Mouse (Mus musculus) liver, postnatal 0 days (tissue): ENCODE data around the gene Ifitm7.

Source experiments
- CTCF ChIP-seq: sonication (generic); IDR thresholded peaks from 2 replicates; pipeline ENCODE4 v1.5.1; 2016; ENCODE audit warnings: antibody characterized with exemption, low read depth
- EP300 ChIP-seq: IDR thresholded peaks from 2 replicates; pipeline ENCODE4 v1.6.1; 2016; ENCODE audit warnings: antibody characterized with exemption, low read depth, mild to moderate bottlenecking

DNA sequence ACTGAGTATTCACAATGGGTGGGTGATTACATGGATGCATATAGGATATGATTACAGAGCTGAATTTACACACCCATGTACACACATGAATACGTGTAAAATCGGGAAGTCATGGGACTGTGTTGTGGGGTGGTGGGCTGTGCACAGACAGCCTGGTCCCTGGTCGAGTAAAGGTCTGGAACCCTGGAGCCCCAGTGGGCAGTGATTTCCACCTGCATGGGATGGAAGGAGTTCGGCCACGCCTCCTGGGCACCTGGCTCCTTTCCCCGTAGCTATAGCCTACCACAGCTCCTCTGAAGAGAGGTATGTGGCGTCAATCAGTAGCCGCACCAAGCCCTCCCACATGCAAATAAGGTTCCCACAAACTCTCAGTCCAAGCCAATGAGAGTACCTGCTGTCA lies 30.6 kb upstream of the Ifitm7 start:
- TF ChIP-seq CTCF (no peak), EP300 (no peak)
